Mouse (Mus musculus) E14TG2a.4 (cell line): ENCODE measurements around the gene Gm32717.
"Not testable (repeated sequence)": the region's sequence is repeated elsewhere in the genome, so short reads cannot be mapped to it uniquely, and the experiment has no call there.

Experiments
- H3K27me3 ChIP-seq: 2 replicates; pipeline ENCODE4 v1.6.1; 2014; ENCODE audit warnings: low read length, control low read depth; ENCODE audit not compliant: insufficient read depth
- H3K36me3 ChIP-seq: 2 replicates; pipeline ENCODE4 v1.6.1; 2014; ENCODE audit warnings: low read length, control low read depth; ENCODE audit not compliant: insufficient read depth
- H3K4me1 ChIP-seq: replicated peaks from 2 replicates; pipeline ENCODE4 v1.6.1; 2014; ENCODE audit warnings: low read depth, low read length, control low read depth
- H3K4me3 ChIP-seq: replicated peaks from 2 replicates; pipeline ENCODE4 v1.5.1; 2014; ENCODE audit warnings: mild to moderate bottlenecking, low read length
- H3K9me3 ChIP-seq: 2 replicates; pipeline ENCODE4 v1.6.1; 2014; ENCODE audit warnings: low read length, control low read depth
- CTCF ChIP-seq: conservative IDR thresholded peaks from 2 replicates; pipeline ENCODE4 v1.5.1; 2014; ENCODE audit warnings: low read length
- NANOG ChIP-seq: IDR thresholded peaks from 2 replicates; pipeline ENCODE4 v1.6.1; 2014; ENCODE audit warnings: borderline replicate concordance, low read length, mixed read lengths
- POU5F1 ChIP-seq: IDR thresholded peaks from 2 replicates; pipeline ENCODE4 v1.6.1; 2014; ENCODE audit warnings: low read length, borderline replicate concordance

Gene Gm32717

DNA sequence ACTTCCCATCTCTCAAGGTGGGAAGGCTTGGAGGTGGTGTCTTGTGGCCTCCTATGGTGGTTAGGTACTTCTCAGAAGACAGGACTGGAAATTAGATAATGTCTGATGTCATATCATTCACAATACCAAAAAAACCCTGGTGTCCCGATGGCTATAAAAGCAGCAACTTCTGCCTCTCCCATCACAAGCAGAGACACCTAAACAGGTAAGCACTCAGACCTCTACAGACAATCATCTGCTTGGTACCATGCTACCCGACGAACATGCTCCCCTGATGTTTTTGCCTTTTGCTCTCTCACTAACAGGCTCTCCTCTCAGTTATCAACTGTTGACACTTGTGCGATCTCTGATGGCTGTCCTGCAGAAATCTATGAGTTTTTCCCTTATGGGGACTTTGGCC lies 35.9 kb downstream of the Gm32717 start, which contains the start of gene Il22:
TSS of gene Il22 (plus strand) at position 301 of the 400 bp plus-strand sequence.
- TF ChIP-seq POU5F1: no peak
- no peak for TF ChIP-seq NANOG
- no peak for TF ChIP-seq CTCF
- H3K36me3 ChIP-seq: no peaks in the 10 kb centered on the region
- no peak within 1 kb of the TSS for H3K4me3 ChIP-seq
- H3K4me1 ChIP-seq: no peaks in the 10 kb centered on the region
- no peaks in the 10 kb centered on the region for H3K9me3 ChIP-seq
- H3K27me3 ChIP-seq: no peaks in the 10 kb centered on the region

DNA sequence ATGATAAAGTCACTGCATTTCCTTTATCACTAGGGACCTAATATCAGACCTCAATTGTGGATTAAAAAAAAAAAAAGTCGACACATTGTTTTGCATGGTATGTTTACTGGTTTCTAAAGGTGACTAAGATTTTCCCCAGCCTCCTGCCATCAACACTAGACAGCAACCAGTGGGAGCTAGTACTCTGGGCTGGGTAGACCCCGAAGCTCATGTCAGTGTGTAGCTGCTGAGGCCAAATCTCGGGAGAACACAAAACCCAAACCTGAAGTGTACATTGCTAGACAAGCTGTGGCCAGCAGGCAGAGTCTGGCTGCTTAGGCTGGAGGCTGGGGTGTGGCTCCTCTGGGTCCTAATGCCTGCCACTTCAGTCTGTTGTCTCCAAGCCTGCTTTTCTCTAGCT lies 45.4 kb downstream of the Gm32717 start:
- H3K27me3 ChIP-seq, H3K9me3 ChIP-seq, H3K4me1 ChIP-seq, H3K4me3 ChIP-seq, H3K36me3 ChIP-seq: not testable (repeated sequence)
